Mouse (Mus musculus) kidney, postnatal 36 days (tissue): Measurements from ENCODE around the gene Rab11b.

Experiments used
- DNase-seq, 2 experiments: peaks; one replicate each; pipeline ENCODE4 v3.0.0; 2021 to 2022; ENCODE audit warnings: mixed read lengths in 2 of 2

Gene Rab11b

GRCm38 (mm10) chr17:33760255-33761165 lies at the start of gene Rab11b:
Gene Rab11b (minus strand): TSS chr17:33760530.
- peak; percentile 99 to 100 for DNase-seq

DNA sequence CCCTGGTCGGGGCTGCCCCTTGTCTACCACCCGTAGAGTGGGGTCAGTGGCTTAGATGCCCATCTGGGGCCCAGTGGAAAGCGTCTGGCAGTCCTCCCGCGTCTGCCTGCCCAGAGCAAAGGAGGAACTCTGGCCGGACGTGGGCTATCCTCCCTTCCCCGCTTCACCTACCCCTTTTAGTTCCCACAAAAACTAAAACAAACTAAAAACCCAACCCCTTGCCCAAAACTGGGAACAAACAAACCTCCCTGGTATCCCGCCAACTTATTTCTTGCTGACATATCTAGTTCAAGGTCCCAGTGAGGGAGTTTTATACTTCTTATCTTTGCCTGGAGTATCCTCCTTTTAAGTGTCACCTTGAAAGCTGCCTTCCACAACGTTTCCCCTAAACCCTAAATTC lies 47.9 kb upstream of the Rab11b start:
- no peak for DNase-seq

- DNase-seq: no peak
Measured at GRCm38 (mm10) chr17:33807181-33807888, 47.0 kb upstream of the Rab11b start.

GRCm38 (mm10) chr17:33804745-33805144 lies 44.4 kb upstream of the Rab11b start:
- DNase-seq: no peak

- DNase-seq: no peak
Measured at GRCm38 (mm10) chr17:33804205-33804604, 43.9 kb upstream of the Rab11b start.

GRCm38 (mm10) chr17:33802221-33802620 lies 41.9 kb upstream of the Rab11b start:
- DNase-seq: no peak

DNA sequence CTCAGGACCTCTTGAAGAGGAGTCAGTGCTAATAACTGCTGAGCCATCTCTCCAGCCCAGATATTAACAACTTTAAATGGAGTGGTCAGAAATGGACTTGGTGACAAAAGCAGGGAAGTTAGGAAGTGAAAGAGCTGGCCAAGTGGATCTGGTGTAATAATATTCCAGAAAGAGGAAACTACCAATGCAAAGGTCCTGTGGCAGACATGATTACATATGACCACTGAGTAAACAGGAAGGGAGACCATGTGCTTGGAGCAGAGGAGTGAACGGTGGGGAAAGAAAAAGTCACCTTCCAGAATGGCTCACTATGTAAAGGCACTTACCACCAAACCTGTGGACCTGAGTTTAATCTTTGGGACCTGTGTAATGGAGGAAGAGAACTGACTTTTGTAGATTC lies 38.9 kb upstream of the Rab11b start:
- no peak for DNase-seq

GRCm38 (mm10) chr17:33798306-33798705 lies 38.0 kb upstream of the Rab11b start:
- peak; percentile 68 to 79 for DNase-seq

DNA sequence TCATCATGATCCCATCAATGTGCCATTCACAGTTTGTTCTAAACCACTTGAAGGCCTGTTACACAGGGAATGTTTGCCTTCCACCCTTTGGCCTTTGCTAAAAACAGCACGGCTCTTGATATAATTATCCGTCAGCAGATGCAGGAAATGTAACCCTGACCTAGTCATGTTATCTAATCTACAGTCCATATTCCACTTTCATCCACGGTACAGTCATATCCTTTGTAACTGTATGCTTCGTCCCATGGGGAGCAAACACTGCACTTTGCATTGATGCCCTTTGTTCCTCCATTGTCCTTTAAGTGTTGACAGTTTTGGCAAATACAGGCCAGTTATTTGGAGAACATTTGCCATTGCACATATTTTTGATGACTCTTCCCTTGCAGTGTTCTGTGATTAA lies 28.4 kb upstream of the Rab11b start:
- no peak for DNase-seq

GRCm38 (mm10) chr17:33786375-33786774 lies 26.0 kb upstream of the Rab11b start:
- no peak for DNase-seq

- DNase-seq: no peak
Measured at GRCm38 (mm10) chr17:33784939-33785338, 24.6 kb upstream of the Rab11b start.

- peak; percentile 95 for DNase-seq
Measured at GRCm38 (mm10) chr17:33783408-33783807, 23.1 kb upstream of the Rab11b start.

GRCm38 (mm10) chr17:33782067-33782466 lies 21.7 kb upstream of the Rab11b start:
- DNase-seq: no peak

GRCm38 (mm10) chr17:33781124-33781977 lies 21.0 kb upstream of the Rab11b start, which contains the start of gene Angptl4:
Gene Angptl4 (minus strand): TSS chr17:33781830.
- peak; percentile 85 to 90 for DNase-seq

DNA sequence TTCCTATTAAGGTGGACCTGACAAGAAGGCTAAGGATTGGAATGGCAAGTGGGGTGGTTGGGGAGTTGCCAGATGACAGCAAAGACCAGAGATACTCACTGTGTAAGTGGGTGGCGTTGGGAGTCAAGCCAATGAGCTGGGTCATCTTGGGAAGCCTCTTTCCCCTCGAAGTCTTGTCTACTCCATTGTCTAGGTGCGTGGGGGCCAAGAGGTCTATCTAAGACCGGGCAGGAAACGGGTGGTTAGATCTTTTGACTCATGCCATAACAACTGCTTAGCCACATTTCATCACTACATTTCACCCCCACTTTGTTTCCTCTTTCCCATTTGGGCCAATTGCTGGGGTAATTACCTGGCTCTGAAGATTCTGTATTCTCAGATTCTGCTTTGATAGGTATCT lies 20.1 kb upstream of the Rab11b start:
- peak in 1 of 2 experiments; percentile 64 for DNase-seq

GRCm38 (mm10) chr17:33779967-33780295 lies 19.6 kb upstream of the Rab11b start:
- peak in 1 of 2 experiments; percentile 34 for DNase-seq

DNA sequence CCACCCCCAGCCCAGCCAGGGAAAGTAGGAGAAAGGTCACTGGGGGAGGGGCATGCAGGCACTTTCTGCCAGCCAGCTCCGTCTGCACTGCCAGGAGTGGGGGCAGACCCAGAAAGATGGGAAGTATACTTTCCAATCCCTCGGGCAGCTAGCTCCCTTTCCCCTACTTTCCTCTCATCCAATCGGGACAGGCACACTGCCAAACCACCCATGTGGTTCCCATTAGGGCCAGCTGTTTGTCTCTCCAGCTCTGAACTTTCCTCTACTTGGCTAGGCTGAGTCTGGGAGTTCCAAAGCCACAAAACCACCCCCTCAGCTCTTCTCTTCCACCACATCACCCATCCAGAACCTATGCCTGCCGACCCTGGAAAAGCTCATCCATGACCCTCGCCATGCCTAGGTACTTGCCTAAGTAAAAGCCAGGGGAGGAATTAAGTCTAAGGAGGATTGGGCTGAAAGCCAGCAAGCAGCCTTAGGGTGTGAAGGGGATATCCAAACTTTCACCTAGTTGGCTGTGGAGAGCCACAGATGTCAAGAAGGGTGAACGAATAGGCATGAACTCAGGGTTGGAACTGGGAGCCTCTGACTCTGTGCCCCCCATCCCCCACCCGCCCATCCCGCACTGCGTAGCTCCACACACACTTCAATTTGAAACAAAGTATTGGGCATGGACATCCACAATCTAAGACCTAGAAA lies 19.1 kb upstream of the Rab11b start:
- DNase-seq: peak; percentile 98 to 99

GRCm38 (mm10) chr17:33775287-33775686 lies 15.0 kb upstream of the Rab11b start:
- no peak for DNase-seq

DNA sequence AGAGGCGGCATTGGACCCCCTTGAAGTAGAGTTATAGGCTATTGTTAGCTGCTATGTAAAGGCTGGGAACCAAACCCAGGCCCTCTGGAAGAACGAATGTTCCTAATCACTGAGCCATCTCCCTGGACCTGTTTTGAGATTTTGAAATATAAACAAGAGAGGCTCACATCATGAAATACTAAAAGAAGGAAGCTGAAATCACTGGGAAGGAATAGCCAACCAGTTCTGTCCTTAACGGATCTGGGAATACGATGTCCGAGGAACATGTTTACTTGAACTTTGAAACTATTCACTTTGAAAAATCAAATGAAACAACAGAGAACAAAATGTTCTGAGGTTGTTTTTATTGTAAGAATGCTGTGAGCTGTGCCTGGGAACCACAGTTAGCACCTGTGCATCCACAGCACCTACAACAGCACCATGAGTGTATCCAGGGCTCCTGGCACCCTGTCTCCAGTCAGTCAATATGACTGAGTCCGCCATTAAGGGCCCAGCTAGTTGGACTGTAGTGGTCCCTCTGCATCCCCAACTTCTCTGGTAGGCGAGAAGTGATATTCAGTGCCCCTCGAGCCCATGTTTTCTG lies 14.3 kb upstream of the Rab11b start:
- peak; percentile 46 to 66 for DNase-seq

DNA sequence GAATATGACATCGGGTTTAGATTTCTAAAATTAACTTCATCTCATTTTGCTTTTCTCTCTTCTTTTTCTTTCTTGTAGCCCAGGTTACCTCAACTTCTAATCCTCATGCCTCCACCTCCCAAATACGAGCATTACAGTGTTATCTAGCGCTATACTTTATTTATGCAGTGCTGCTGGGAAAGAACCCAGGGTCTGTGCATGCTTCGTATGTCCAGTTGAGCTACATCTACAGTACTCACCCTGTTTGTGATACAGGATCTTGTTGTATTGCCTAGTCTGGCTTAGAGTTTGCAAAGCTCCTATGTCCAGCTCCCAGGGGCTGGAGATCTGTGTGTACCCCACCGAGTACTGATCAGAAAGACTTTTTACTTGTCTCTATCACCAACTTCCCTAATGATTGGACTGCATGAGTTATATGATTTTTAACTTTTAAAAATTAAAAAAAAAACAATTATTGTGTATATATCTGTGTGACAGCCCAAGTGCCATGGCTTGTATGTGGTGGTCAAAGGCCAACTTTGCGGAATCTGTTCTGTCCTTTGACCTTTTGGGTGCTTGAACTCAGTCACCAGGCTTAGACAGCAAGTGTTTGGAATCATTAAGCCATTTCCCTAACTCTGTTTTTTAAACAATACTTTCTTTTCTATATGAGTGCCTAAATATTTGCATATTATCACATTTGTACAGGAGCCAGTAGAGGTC lies 13.7 kb upstream of the Rab11b start:
- peak; percentile 59 to 65 for DNase-seq

DNA sequence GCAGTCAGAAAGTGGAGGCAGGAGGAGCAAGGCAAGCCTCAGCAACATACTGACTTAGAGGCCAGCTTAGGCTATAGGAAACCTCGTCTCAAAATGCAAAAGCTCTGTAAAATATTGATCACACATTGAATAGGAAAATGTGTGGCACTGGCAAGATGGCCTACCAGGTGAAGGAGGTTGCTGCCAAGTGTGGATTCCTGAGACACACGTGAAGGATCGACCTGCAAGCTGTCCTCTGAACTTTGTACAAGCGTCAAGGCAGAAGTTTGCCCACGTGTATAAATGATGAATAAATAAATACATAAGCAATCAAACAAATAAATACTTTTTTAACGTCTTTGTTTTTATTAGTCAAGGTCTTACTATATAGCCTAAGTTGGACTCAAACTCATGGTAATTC lies 13.1 kb upstream of the Rab11b start:
- peak; percentile 48 to 68 for DNase-seq
